Mouse (Mus musculus): ENCODE measurements around the gene Igsf11.
"Not testable (repeated sequence)": the region's sequence is repeated elsewhere in the genome, so short reads cannot be mapped to it uniquely, and the experiment has no call there.

Igsf11 gene

DNA sequence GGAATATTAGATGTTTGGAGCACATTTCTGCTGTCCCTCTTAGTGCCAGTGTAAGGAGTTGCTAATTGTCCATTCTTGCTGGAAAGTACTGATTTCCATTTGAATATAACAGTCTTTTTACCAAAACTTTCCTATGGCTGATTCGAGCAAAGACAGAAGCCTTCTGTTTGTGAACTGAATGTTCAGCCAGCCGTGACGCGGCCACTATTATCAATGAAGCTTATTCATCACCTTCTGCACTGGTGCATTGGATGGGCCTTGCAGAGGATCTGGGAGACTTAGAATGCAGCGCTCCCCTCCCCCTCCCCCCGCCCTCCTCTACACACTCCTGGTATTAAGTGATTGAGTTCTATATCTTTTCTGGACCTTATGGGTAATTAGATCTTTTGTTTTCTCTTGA lies 48.8 kb downstream of the Igsf11 start:
- DNase-seq: no peak

- DNase-seq: no peak
These were observed 51.5 kb downstream of the Igsf11 start for GRCm38 (mm10) chr16:38943706-38944550.

GRCm38 (mm10) chr16:38945111-38945510 lies 52.6 kb downstream of the Igsf11 start:
- DNase-seq: no peak

DNA sequence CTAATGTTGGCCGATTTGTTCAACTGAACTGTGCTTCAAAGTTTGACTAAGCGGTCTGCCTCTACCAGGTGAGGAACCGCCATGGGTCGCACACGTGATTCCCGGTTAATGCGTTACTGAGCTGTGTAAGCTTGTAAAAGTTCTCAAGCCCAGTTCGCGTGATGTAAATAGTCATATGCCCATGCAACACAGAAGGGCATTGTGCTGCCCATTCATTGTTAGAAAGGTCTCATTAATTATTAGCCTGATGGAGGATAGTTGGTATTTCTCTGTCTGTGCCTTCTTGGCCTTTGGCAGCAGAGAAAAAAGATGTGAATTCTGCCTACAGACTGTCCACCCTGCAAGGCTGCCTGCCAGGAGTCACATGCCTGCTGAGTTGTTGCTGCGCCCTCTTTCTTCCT lies 53.1 kb downstream of the Igsf11 start:
- DNase-seq: peak; percentile 80

DNA sequence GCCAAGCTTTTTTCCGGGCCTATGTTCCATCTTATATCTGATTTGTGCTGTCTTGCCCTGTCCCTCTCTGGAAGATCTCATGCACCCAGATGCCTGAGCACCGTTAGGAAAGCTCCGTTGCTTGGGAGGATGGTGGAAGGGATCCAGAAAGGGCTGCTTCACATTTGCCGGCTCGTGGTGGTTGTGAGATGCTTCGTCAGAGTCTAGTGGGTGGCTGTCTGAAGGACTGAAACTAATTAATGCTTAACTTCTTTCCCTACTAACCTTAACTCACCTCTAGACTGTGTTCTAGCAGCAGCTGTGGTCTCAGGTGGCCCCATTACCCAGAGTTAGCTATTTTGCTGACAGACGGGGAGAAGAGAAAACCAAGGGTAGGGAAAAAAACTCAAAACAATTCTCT lies 54.0 kb downstream of the Igsf11 start:
- peak; percentile 65 for DNase-seq

DNA sequence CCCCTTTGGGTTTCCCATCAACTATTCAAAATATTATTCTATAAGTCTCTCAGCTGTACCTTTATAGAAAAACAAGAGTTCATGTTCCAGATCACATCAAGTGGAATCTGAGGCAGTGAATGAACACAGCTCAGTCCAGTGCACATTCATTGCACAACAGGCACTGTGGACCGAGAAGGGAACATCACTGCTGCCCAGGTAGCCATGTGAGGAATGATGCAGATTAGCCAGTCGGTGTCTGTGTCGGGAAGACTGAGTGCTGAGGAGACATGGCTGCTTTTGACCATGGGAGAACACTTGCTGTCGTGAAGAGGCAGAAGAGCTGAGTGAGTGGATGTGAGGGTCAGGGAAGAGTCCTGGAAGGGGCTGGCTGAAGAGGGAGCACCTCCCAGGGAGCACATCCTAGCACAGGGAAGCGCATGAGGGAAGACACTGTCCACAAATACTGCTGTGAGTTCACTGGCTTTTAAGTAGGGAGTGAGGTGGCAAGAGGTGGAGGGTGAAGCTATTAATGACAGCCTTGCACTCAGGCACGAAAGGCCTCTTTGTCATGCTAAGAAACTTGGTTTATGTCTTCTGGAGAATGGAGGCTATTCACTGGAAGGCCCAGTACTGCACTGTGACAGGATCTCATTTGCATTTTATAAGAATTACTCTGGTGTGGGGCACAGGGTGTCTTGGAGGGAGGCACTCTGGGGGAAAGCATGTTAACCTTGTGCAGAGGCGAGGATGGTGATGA lies 54.8 kb downstream of the Igsf11 start:
- DNase-seq: no peak

DNA sequence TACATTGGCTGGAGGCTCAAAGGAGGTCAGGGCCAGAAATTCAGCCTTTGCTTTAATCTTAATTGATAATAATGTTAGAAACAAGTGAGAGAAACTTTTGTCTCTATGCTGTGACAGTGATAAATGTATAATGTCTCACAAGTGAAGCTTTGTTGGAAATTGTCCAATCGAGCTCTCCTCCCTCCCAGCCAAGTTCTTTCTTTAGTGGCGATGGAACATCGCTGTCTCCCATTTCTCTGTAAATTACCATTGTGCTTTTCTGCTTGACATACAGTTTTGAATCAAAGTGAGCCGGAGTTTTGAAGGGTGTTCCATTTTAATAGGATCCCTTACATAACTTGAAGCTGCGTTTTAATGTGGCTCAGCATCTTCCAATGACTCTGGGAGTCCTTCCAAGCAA lies 56.0 kb downstream of the Igsf11 start:
- DNase-seq: no peak

- no peak for DNase-seq
These were observed 60.4 kb downstream of the Igsf11 start for GRCm38 (mm10) chr16:38952881-38953280.

DNA sequence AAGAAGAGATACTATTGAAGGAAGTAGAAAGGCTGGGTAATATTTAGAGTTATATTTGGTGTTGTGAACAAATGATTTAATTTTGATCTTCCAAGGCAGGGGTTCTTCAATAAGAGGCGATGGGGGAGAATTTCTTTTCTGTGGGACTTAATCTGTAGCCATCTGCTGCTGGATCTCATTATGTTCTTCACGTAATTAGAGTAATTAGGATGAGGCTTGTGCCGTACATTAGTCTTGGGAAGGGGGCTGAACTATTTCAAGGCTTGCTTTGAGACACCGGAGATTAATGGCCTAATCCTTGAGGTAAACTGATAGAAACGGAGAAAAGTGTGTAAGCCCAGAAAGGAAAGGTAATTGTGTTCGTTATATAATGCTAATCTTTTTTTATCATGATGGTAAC lies 61.4 kb downstream of the Igsf11 start:
- DNase-seq: no peak

- no peak for DNase-seq
These were observed 62.2 kb downstream of the Igsf11 start for GRCm38 (mm10) chr16:38954501-38955288.

DNA sequence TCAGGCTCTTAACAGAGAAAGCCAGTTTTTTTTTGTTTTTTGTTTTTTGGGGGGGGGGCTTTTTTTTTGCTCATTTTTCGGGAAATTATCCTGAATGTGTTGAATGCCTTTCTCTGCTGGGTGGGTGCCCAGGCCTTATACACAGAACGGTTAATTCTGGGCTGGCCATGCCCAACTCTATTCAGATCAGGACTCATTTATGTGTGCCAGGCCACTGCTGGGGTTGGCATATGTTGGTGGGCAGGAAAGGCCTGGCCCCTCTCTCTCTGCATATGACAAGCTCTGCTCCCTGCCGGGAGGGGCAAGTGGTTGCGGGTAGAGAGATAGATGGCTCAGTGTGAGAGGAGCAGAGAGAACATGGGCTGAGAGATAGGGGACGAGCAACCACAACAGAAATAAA lies 62.8 kb downstream of the Igsf11 start:
- no peak for DNase-seq

GRCm38 (mm10) chr16:38958801-38959200 lies 66.3 kb downstream of the Igsf11 start:
- no peak for DNase-seq

GRCm38 (mm10) chr16:38960550-38960949 lies 68.1 kb downstream of the Igsf11 start:
- no peak for DNase-seq

- no peak for DNase-seq
These were observed 69.4 kb downstream of the Igsf11 start for GRCm38 (mm10) chr16:38961865-38962264.

DNA sequence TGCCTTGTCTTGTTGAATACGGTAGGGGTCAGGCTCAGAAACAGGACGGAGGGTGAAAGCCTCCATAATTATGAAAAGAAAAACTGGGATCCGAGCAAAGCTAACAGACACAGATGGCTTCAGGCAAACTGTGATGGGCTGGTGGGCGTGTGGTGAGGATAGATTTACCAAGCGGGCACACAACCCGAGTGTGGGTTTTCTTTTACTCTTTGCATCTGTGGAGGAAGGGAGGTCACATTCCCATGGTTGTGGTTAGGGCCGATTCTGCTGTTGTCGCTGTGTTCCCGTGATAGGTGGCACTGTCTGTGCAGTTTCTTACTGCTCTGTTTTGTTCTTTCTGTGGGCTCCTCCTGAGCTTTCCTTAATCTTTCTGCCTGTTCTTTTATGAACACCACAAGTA lies 70.2 kb downstream of the Igsf11 start:
- no peak for DNase-seq

DNA sequence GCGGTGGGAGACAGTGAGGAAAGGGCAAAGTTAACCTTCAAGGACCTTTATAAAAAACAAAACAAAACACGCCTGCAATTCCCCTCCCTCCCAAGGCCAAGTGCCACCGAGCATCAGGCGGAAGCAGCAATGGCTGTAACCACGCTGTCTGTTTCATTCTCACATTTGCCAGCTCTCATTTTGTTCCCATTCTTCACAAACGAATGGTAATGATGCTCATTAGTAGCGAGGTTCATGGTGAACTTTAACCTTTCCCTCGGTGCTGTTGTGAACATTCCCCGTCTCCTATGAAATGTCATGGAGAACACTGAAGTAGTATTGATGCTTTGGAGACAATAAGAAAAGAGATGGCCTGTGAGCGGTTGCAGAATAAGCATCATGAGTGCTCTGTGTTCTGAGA lies 74.6 kb downstream of the Igsf11 start:
- no peak for DNase-seq

DNA sequence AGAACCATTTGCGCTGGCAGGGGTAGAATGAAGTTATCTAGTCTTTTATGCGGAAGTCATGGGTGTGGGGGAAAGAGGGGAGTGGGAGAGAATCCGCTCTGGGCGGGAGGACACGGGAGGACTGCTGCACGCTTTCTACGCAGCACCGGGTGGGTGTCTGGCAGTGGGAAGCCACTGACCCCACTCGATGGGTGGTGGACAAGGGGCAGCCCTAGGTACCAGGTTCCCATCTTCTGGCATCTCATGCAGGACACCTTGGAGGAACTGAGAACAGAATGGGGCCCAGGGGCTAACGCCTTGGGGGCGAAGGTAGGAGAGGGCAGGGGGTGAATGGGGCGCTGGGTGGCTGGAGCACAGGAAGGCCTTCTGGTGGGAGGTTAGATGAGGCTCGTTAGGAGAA lies 83.7 kb downstream of the Igsf11 start:
- no peak for DNase-seq

- DNase-seq: no peak
These were observed 86.1 kb downstream of the Igsf11 start for GRCm38 (mm10) chr16:38978546-38978945.

GRCm38 (mm10) chr16:38980546-38980945 lies 88.1 kb downstream of the Igsf11 start:
- DNase-seq: peak; percentile 22

DNA sequence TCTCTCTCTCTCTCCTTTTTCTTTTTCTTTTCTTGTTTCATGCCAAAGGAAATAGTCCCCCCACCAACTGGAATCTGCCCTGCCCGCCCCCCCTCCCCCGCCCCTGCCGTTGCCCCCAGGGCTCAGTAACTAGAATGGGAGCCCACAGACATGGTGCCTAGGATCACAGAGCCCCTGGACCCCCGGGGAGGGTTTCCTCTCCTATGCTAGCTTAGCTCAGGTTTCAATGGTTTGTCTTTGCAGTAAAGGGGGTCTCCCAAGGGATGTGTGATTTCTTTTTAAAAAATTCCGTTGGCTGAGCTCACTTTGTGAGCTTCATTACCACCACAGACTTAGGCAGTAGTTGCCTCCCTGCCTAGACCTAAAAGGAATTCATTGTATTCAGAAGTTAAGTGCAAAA lies 89.6 kb downstream of the Igsf11 start:
- no peak for DNase-seq

- peak; percentile 70 for DNase-seq
These were observed 90.2 kb downstream of the Igsf11 start for GRCm38 (mm10) chr16:38982508-38983236.

DNA sequence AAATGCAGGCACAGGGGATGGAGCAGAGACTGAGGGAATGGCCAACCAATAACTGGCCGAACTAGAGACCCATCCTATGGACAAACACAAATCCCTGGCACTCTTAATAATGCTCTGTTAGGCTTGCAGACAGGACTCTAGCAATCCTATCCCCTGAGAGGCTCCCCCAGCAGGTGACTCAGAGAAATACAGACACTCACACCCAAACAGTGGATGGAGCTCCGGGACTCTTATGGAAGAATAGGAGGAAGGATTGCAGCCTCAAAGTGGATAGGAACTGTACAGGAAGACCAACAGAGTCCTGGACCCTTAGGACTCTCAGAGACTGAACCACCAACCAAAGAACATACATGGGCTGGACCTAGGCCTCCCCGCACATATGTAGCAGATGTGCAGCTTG lies 91.4 kb downstream of the Igsf11 start:
- DNase-seq: not testable (repeated sequence)

- peak; percentile 64 for DNase-seq
These were observed 92.9 kb downstream of the Igsf11 start for GRCm38 (mm10) chr16:38985411-38985810.
